Mouse (Mus musculus) heart, embryonic 12.5 days (tissue): ENCODE measurements around the gene Dnmt3l. TPM values are rescaled to one million over a fixed set of nuclear protein-coding genes. Genes with fewer than 3 reads are reported as not detected.
"Not testable (repeated sequence)": the region's sequence is repeated elsewhere in the genome, so short reads cannot be mapped to it uniquely, and the experiment has no call there.

Experiments used
- ATAC-seq: fragments of 200-750 bp; cut with Nextera tagmentation; 2 replicates; pipeline ENCODE4 v1.8.0; 2017; ENCODE audit warnings: moderate TSS enrichment, moderate library complexity; ENCODE audit not compliant: insufficient number of reproducible peaks, low FRiP score
- H3K27ac ChIP-seq: fragments of 300-500 bp; sonication (generic); 2 replicates; pipeline ENCODE4 v1.5.1; 2016; ENCODE audit warnings: mild to moderate bottlenecking, moderate library complexity; ENCODE audit not compliant: poor library complexity, severe bottlenecking
- H3K27me3 ChIP-seq: fragments of 300-500 bp; sonication (generic); replicated peaks from 2 replicates; pipeline ENCODE4 v1.6.1; 2016; ENCODE audit warnings: mild to moderate bottlenecking, moderate library complexity
- H3K36me3 ChIP-seq: fragments of 300-500 bp; sonication (generic); 2 replicates; pipeline ENCODE4 v1.6.1; 2016; ENCODE audit warnings: mild to moderate bottlenecking, moderate library complexity
- H3K4me1 ChIP-seq: fragments of 300-500 bp; sonication (generic); replicated peaks from 2 replicates; pipeline ENCODE4 v1.6.1; 2016; ENCODE audit warnings: mild to moderate bottlenecking
- H3K4me2 ChIP-seq: fragments of 300-500 bp; sonication (generic); 2 replicates; pipeline ENCODE4 v1.6.1; 2016; ENCODE audit warnings: mild to moderate bottlenecking, moderate library complexity
- H3K4me3 ChIP-seq: fragments of 300-500 bp; sonication (generic); 2 replicates; pipeline ENCODE4 v1.5.1; 2016; ENCODE audit warnings: mild to moderate bottlenecking
- H3K9ac ChIP-seq: fragments of 300-500 bp; sonication (generic); 2 replicates; pipeline ENCODE4 v1.6.1; 2016; ENCODE audit warnings: mild to moderate bottlenecking, moderate library complexity
- H3K9me3 ChIP-seq: fragments of 300-500 bp; sonication (generic); replicated peaks from 2 replicates; pipeline ENCODE4 v1.6.1; 2016; ENCODE audit warnings: mild to moderate bottlenecking, moderate library complexity
- WGBS: fragments of 180-500 bp; shearing (Covaris S2); methylation state at CpG from one replicate; pipeline ENCODE4 v1.1.7; 2016; 5-methylcytosine and 5-hydroxymethylcytosine counted together
- polyA plus RNA-seq: library from polyadenylated mRNA; unstranded; fragments of >200 nt; fragmentation: Nextera tagmentation; extraction: Ambion mirVana; gene quantifications from 2 replicates; pipeline ENCODE4 v1.2.1, GENCODE M21; 2016

The Dnmt3l gene
- polyA plus RNA-seq, 1 experiment from 2014 or later, result not detected

DNA sequence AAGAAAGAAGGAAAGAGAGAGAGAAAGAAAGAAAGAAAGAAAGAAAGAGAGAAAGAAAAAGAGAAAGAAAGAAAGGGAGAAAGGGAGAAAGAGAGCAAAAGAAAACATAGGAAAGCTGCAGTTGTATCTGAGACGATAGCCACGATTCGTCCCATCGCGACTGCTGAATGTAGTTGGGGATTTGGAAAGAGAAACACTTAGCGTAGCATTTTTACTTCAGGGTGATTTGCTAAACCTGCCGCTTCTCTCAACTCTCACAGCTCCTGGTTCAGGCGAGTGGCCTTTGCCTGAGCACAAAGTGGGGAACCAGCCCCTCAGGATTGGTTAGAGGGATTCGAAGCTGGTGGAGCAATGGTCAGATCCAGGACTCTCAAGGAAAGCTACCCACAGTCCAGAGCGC, 31.4 kb upstream of the Dnmt3l start:
- Histone ChIP-seq H3K4me3 (peak overlapping the region; percentile 24), H3K27me3 (no peaks in the 10 kb centered on the region), H3K36me3 (0 out of 2 replicates have a peak, but pooled peaks cover 5% of the 10 kb centered on the region), H3K4me2 (peak overlapping the region; percentile 86), H3K27ac (no peak overlapping the region), H3K4me1 (peaks cover 39% of the 10 kb centered on the region), H3K9ac (peak overlapping the region; percentile 11; the same call in 1 of the 2 replicates), H3K9me3 (0 out of 2 replicates have a peak, but pooled peaks cover 6% of the 10 kb centered on the region)
- WGBS, result 12% methylated on average over 10 of the region's 10 CpGs
- no peak for ATAC-seq

- 92% methylated on average over 5 of the region's 5 CpGs for WGBS
- not testable (repeated sequence) for H3K27me3 ChIP-seq, H3K9me3 ChIP-seq, H3K9ac ChIP-seq, H3K27ac ChIP-seq, H3K36me3 ChIP-seq, ATAC-seq, H3K4me3 ChIP-seq, H3K4me2 ChIP-seq
- H3K4me1 ChIP-seq, result peaks cover 35% of the 10 kb centered on the region
Measured at GRCm38 (mm10) chr10:78011116-78011515, 30.6 kb upstream of the Dnmt3l start.

GRCm38 (mm10) chr10:78012661-78013495, 28.9 kb upstream of the Dnmt3l start:
- Histone ChIP-seq H3K4me2 (no peak overlapping the region), H3K27me3 (0 out of 2 replicates have a peak, but pooled peaks cover 3% of the 10 kb centered on the region), H3K9me3 (0 out of 2 replicates have a peak, but pooled peaks cover 6% of the 10 kb centered on the region), H3K27ac (no peak overlapping the region), H3K4me1 (peaks cover 18% of the 10 kb centered on the region), H3K4me3 (no peak overlapping the region), H3K9ac (no peak overlapping the region), H3K36me3 (no peaks in the 10 kb centered on the region)
- ATAC-seq, result no peak
- 91% methylated on average over 18 of the region's 18 CpGs for WGBS

DNA sequence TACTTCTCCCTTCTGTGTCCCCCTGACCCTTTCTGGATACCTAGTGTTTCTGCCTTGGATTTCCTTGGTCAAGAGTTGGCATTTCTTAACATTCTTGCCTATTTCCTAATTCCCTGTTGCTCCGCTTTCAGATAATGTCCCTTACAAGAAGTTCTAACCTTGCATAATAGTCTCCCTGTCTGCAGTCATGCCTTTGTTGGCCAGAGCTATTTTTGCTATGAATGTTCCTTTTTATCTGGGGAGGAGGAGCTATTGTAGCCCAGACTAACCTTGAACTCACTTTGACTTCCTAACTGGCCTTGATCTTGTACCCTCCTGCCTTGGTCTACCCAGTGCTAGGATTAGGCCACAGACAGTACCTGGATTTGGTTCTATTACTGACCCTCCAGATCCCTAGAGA, 26.3 kb upstream of the Dnmt3l start:
- 70% methylated on average over 1 of the region's 1 CpGs for WGBS
- no peak overlapping the region for H3K4me3 ChIP-seq
- no peak overlapping the region for H3K9ac ChIP-seq
- H3K4me1 ChIP-seq, result peaks cover 11% of the 10 kb centered on the region; the same call in 1 of the 2 replicates
- peak overlapping the region; percentile 53 for H3K27ac ChIP-seq
- H3K27me3 ChIP-seq, result 0 out of 2 replicates have a peak, but pooled peaks cover 3% of the 10 kb centered on the region
- no peak overlapping the region for H3K4me2 ChIP-seq
- H3K36me3 ChIP-seq, result no peaks in the 10 kb centered on the region
- H3K9me3 ChIP-seq, result peaks cover 6% of the 10 kb centered on the region; the same call in 1 of the 2 replicates
- no peak for ATAC-seq

DNA sequence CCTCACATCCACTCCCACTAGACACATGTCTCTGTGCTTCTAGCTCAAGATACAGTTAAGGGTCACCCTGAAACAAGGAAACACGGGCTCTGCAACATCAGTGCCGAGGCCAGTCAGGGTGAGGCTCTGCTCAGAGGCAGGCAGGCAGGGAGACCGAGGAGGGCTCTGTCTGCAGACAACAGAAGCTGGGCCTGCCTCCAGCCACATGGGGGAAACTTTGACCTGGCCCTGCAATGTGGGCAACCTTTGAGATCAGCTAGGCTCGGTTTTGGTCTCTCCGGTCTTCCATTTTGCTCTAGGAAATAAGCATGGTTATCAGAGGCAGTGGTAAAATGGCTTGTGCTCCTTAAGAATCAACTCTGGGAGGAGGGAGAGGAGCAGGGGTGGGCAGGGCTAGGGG, 25.4 kb upstream of the Dnmt3l start:
- no peak overlapping the region for H3K27ac ChIP-seq
- no peak overlapping the region for H3K4me3 ChIP-seq
- H3K4me2 ChIP-seq, result no peak overlapping the region
- ATAC-seq, result no peak
- 52% methylated on average over 5 of the region's 5 CpGs for WGBS
- H3K9ac ChIP-seq, result no peak overlapping the region
- peaks cover 6% of the 10 kb centered on the region; the same call in 1 of the 2 replicates for H3K9me3 ChIP-seq
- H3K27me3 ChIP-seq, result 0 out of 2 replicates have a peak, but pooled peaks cover 3% of the 10 kb centered on the region
- no peaks in the 10 kb centered on the region for H3K36me3 ChIP-seq
- H3K4me1 ChIP-seq, result peaks cover 11% of the 10 kb centered on the region; the same call in 1 of the 2 replicates

DNA sequence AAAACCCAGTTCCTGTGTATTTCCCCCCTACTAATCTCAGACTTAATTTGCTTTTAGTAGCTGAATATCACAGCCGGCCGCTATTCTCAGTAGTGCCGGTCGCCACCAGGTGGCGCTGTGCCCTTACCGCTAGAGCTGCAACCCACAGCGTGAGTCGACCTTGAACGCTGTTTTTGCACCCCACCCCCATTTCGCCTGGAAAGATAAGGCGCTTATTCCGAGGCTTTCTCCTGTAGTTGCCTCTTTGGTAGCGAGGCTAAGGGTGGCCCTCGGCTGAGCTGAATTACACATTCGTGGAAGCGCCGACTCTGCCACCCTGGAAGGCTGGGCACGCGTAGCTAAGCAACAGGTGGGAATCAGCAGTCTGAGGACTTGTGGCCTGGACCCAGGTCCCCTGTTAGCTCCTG, 22.9 kb upstream of the Dnmt3l start:
- Histone ChIP-seq H3K4me2 (peak overlapping the region; percentile 64), H3K9ac (0 out of 2 replicates have a peak overlapping the region, but pooled peaks have one; percentile 55), H3K4me3 (peak overlapping the region; percentile 28; the same call in 1 of the 2 replicates), H3K36me3 (no peaks in the 10 kb centered on the region), H3K27ac (peak overlapping the region; percentile 53; the same call in 1 of the 2 replicates), H3K27me3 (0 out of 2 replicates have a peak, but pooled peaks cover 3% of the 10 kb centered on the region), H3K4me1 (peaks cover 11% of the 10 kb centered on the region; the same call in 1 of the 2 replicates), H3K9me3 (peaks cover 6% of the 10 kb centered on the region; the same call in 1 of the 2 replicates)
- WGBS, result 18% methylated on average over 19 of the region's 19 CpGs
- peak; percentile 77 for ATAC-seq

DNA sequence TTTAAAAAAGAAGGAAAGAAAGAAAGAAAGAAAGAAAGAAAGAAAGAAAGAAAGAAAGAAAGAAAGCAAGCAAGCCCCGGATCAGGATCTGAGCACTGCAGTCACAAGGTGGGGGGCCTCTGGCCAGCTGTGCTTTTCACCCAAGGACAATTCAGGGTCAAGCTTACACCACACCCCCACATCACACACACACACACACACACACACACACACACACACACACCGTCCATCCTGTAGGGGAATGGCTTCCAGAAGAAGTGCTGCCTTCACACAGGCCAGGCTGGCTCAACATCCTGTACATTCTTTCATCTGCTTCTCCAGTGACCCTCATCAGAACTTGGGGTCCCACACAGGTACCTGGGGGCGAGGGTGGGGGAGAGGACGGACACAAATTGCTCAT, 22.5 kb upstream of the Dnmt3l start:
- peak overlapping the region; percentile 64 for H3K4me2 ChIP-seq
- H3K4me3 ChIP-seq, result no peak overlapping the region
- peak; percentile 33 for ATAC-seq
- no peaks in the 10 kb centered on the region for H3K36me3 ChIP-seq
- peaks cover 6% of the 10 kb centered on the region; the same call in 1 of the 2 replicates for H3K9me3 ChIP-seq
- no peak overlapping the region for H3K27ac ChIP-seq
- WGBS, result 87% methylated on average over 4 of the region's 4 CpGs
- H3K27me3 ChIP-seq, result 0 out of 2 replicates have a peak, but pooled peaks cover 3% of the 10 kb centered on the region
- peaks cover 11% of the 10 kb centered on the region; the same call in 1 of the 2 replicates for H3K4me1 ChIP-seq
- no peak overlapping the region for H3K9ac ChIP-seq

GRCm38 (mm10) chr10:78019984-78020383, 21.8 kb upstream of the Dnmt3l start:
- WGBS, result 94% methylated on average over 7 of the region's 11 CpGs
- not testable (repeated sequence) for H3K9ac ChIP-seq, H3K36me3 ChIP-seq, H3K9me3 ChIP-seq, H3K4me2 ChIP-seq, H3K27me3 ChIP-seq, ATAC-seq, H3K27ac ChIP-seq, H3K4me3 ChIP-seq
- H3K4me1 ChIP-seq, result peaks cover 11% of the 10 kb centered on the region; the same call in 1 of the 2 replicates

- not testable (repeated sequence) for H3K4me1 ChIP-seq, H3K9me3 ChIP-seq, H3K36me3 ChIP-seq, H3K27ac ChIP-seq, H3K27me3 ChIP-seq, ATAC-seq, H3K4me2 ChIP-seq, H3K4me3 ChIP-seq, H3K9ac ChIP-seq
- WGBS, result 71% methylated on average over 6 of the region's 8 CpGs
Measured at GRCm38 (mm10) chr10:78025453-78025852, 16.3 kb upstream of the Dnmt3l start.

DNA sequence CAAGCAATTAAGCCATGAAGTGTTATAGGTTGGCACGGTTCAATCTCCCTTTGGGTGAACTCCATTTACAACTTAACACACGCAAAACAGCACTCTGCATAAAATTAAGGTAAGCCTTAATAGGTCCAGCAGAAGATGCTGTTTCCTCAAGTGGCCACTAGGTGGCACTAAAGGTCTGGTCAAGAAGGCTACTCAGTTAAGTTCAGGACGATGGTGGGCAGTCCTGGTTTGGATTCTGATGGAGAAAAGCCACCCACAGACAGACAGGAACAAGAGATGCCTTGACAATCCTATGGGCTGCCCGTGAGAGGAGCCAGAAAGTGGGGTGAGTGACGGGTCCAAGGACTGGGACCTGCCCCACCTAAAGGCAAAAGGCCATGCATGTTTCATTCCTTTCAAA, 13.6 kb upstream of the Dnmt3l start:
- H3K4me2 ChIP-seq, result no peak overlapping the region

DNA sequence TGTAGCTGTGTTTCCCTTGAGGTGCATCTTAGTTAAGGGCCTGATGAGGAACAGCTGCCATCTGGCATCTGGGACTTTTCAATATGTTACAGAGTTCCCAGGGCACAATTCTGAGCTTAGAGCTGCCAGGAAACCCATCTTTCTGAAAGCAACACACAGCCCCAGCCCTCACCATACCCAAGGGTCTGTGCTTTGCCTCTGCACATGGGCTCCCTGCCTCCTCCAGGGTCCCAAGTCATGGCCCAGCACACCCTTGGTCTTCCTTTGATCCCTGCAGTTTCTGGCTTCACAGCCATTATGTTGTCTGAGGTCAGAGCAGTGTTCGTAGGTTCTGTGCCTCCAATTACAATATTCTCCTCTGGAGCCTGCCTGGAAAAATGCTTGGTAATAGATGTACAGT, 12.7 kb upstream of the Dnmt3l start:
- no peaks in the 10 kb centered on the region for H3K9me3 ChIP-seq
- no peak for ATAC-seq
- no peak overlapping the region for H3K27ac ChIP-seq
- no peak overlapping the region for H3K9ac ChIP-seq
- H3K4me2 ChIP-seq, result no peak overlapping the region
- no peak overlapping the region for H3K4me3 ChIP-seq
- 90% methylated on average over 1 of the region's 1 CpGs for WGBS
- no peaks in the 10 kb centered on the region for H3K36me3 ChIP-seq
- peaks cover 3% of the 10 kb centered on the region; the same call in 1 of the 2 replicates for H3K27me3 ChIP-seq
- H3K4me1 ChIP-seq, result no peaks in the 10 kb centered on the region

More for the DNA sequence above, 13.6 kb upstream of the Dnmt3l start:
- 0 out of 2 replicates have a peak, but pooled peaks have one; percentile 36 for ATAC-seq
- H3K27me3 ChIP-seq, result peaks cover 3% of the 10 kb centered on the region; the same call in 1 of the 2 replicates
- no peaks in the 10 kb centered on the region for H3K36me3 ChIP-seq
- 5% methylated on average over 5 of the region's 5 CpGs for WGBS
- H3K4me3 ChIP-seq, result no peak overlapping the region
- no peaks in the 10 kb centered on the region for H3K9me3 ChIP-seq
- H3K4me1 ChIP-seq, result no peaks in the 10 kb centered on the region
- no peak overlapping the region for H3K9ac ChIP-seq
- H3K27ac ChIP-seq, result no peak overlapping the region
